Mouse (Mus musculus): ENCODE measurements around the gene Ggcx. TPM values are rescaled to one million over a fixed set of nuclear protein-coding genes. Genes with fewer than 3 reads are reported as not detected.

Ggcx gene
- polyA plus RNA-seq, 1 experiment from 2014 or later: 28.6 TPM

DNA sequence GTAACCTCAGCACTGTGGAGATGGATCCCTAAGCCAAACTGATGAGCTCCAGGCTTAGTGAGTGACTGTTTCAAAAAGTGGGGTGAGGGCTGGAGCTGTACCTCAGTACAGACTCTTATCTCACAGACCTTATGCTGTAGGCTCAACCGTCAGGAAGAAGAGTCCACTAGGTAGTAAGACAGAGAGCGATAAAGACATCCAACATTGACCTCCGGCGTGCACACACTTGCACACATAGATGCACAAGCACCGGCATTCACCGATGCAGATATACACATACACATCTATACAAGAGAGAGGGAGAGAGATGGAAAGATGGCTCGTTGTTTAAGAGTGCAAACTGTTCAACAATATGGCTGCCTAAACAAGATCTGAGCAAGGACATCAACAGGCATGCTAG is 30.2 kb upstream of the Ggcx start:
- H3K4me3 ChIP-seq (ENCODE audit: low read depth, low read length): no peak overlapping the region
- DNase-seq (ENCODE audit: low spot score) (no peak), ATAC-seq (no peak)
- H3K9ac ChIP-seq (replicated peaks; ENCODE audit: low read depth): no peak overlapping the region
- H3K4me1 ChIP-seq (ENCODE audit: insufficient read depth, low read depth, low read length): peaks cover 14% of the 10 kb centered on the region; the same call in 1 of the 2 replicates
- no peak overlapping the region for H3K27ac ChIP-seq (ENCODE audit: low read length)
- H3K4me2 ChIP-seq (replicated peaks; ENCODE audit: low read depth, low read length): no peak overlapping the region
- no peak for TF ChIP-seq EP300 (IDR thresholded peaks at IDR 0.05)
- no peak for TF ChIP-seq CTCF (IDR thresholded peaks at IDR 0.05)
- H3K36me3 ChIP-seq (ENCODE audit: insufficient read depth, low read length): peaks cover 9% of the 10 kb centered on the region; the same call in 1 of the 2 replicates
- 90% methylated on average over 7 of the region's 7 CpGs for WGBS
- H3K27me3 ChIP-seq (replicated peaks; ENCODE audit: insufficient read depth, low read length): no peaks in the 10 kb centered on the region
- H3K9me3 ChIP-seq (ENCODE audit: low read length): no peaks in the 10 kb centered on the region

DNA sequence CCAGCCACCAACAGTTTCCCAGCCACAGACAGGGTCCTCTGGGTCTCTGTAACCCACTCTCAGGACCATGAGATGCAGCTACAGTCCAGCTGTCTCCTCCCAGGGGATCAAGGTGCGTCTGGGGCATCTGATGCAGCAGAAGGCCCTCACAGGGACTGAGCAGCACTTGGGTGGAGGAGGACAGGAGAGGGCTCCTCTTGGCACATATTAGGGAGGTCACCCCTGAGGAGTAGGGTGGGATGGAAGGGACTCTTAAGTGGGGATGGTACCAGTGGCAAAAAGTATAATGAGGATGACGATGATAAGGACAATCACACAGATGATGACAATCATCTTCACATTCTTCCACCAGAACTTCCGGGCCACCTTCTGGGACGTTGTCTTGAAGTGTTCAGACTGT is 28.9 kb upstream of the Ggcx start:
- Histone ChIP-seq H3K9ac (replicated peaks; ENCODE audit: low read depth) (no peak overlapping the region), H3K36me3 (ENCODE audit: insufficient read depth, low read length) (peaks cover 9% of the 10 kb centered on the region; the same call in 1 of the 2 replicates), H3K27me3 (replicated peaks; ENCODE audit: insufficient read depth, low read length) (no peaks in the 10 kb centered on the region), H3K4me1 (ENCODE audit: insufficient read depth, low read depth, low read length) (peaks cover 16% of the 10 kb centered on the region; the same call in 1 of the 2 replicates), H3K4me2 (replicated peaks; ENCODE audit: low read depth, low read length) (no peak overlapping the region), H3K9me3 (ENCODE audit: low read length) (no peaks in the 10 kb centered on the region), H3K4me3 (ENCODE audit: low read depth, low read length) (no peak overlapping the region), H3K27ac (ENCODE audit: low read length) (no peak overlapping the region)
- ATAC-seq: no peak
- WGBS: 60% methylated on average over 4 of the region's 4 CpGs
- DNase-seq (ENCODE audit: low spot score): no peak
- TF ChIP-seq CTCF (IDR thresholded peaks at IDR 0.05): no peak
- no peak for TF ChIP-seq EP300 (IDR thresholded peaks at IDR 0.05)

DNA sequence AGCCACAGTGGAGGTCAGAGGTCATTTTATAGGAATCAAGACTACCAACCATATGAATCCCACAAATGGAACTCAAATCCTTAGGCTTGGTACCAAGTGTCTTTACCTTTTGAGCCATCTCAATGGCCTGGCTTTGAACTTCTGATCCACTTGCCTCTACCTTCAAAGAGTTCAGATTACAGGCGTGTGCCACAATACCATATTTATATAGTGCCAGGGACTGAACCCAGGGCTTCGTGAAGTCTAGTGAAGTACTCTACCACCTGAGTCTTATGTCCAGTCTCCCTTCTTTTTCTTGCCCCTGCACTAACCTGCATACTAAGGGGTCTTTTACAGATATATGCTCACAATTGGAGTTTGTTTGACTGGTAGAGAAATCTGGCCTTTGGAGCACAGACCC is 27.5 kb upstream of the Ggcx start:
- Histone ChIP-seq H3K4me3 (ENCODE audit: low read depth, low read length) (no peak overlapping the region), H3K9ac (replicated peaks; ENCODE audit: low read depth) (no peak overlapping the region), H3K36me3 (ENCODE audit: insufficient read depth, low read length) (peaks cover 9% of the 10 kb centered on the region; the same call in 1 of the 2 replicates), H3K27ac (ENCODE audit: low read length) (no peak overlapping the region), H3K4me1 (ENCODE audit: insufficient read depth, low read depth, low read length) (peaks cover 16% of the 10 kb centered on the region; the same call in 1 of the 2 replicates), H3K27me3 (replicated peaks; ENCODE audit: insufficient read depth, low read length) (no peaks in the 10 kb centered on the region), H3K9me3 (ENCODE audit: low read length) (no peaks in the 10 kb centered on the region), H3K4me2 (replicated peaks; ENCODE audit: low read depth, low read length) (no peak overlapping the region)
- no peak for ATAC-seq
- TF ChIP-seq EP300 (IDR thresholded peaks at IDR 0.05) (no peak), CTCF (IDR thresholded peaks at IDR 0.05) (no peak)
- DNase-seq (ENCODE audit: low spot score): no peak
- WGBS: 86% methylated on average over 2 of the region's 2 CpGs

DNA sequence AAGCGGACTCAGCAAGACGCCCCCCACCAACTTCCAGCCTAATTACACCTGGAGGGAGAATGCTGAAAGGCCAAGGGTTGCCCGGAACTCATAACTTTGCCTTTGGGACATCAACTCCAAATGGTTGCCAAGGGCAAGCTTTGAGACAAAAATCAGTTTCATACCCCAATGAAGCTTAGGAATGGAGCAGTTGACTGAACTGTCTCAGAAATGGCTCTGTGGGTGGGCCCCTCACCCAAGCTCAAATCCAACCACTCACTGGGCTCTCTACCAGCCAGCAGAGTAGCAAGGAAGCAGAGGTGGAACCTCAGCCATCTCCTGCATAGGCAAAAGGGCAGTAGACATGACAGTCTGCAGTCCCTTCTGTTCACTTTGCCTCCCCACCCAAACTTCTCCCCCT is 26.3 kb upstream of the Ggcx start:
- WGBS: 89% methylated on average over 3 of the region's 3 CpGs
- no peak overlapping the region for H3K9ac ChIP-seq (replicated peaks; ENCODE audit: low read depth)
- TF ChIP-seq EP300 (IDR thresholded peaks at IDR 0.05): no peak
- no peak for TF ChIP-seq CTCF (IDR thresholded peaks at IDR 0.05)
- no peak for ATAC-seq
- no peak for DNase-seq (ENCODE audit: low spot score)
- no peaks in the 10 kb centered on the region for H3K27me3 ChIP-seq (replicated peaks; ENCODE audit: insufficient read depth, low read length)
- peaks cover 16% of the 10 kb centered on the region; the same call in 1 of the 2 replicates for H3K4me1 ChIP-seq (ENCODE audit: insufficient read depth, low read depth, low read length)
- H3K36me3 ChIP-seq (ENCODE audit: insufficient read depth, low read length): peaks cover 9% of the 10 kb centered on the region; the same call in 1 of the 2 replicates
- no peaks in the 10 kb centered on the region for H3K9me3 ChIP-seq (ENCODE audit: low read length)
- H3K4me2 ChIP-seq (replicated peaks; ENCODE audit: low read depth, low read length): peak overlapping the region; percentile 61
- H3K4me3 ChIP-seq (ENCODE audit: low read depth, low read length): no peak overlapping the region
- no peak overlapping the region for H3K27ac ChIP-seq (ENCODE audit: low read length)

DNA sequence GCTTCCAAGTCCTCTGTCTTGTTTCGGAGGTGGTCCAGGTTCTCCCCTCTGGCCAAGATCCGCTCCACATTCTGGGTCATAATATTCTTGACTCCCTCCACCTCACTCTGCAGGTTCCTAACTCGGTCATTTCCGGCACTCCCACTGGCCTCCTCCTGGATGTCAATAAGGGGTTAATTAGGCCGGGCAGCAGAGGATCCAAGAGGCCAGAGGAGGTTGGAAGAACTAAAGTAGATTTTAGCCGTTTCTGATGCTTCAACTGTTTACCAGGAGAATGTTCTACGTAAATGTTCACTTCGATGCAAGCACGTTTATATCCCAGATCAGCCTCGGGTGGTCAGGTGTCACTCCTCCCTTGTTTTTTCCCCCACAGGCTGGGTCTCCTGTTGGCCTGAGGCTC is 25.8 kb upstream of the Ggcx start:
- peak; percentile 4 for DNase-seq (ENCODE audit: low spot score)
- no peak for ATAC-seq
- no peaks in the 10 kb centered on the region for H3K9me3 ChIP-seq (ENCODE audit: low read length)
- TF ChIP-seq CTCF (IDR thresholded peaks at IDR 0.05) (no peak), EP300 (IDR thresholded peaks at IDR 0.05) (no peak)
- H3K9ac ChIP-seq (replicated peaks; ENCODE audit: low read depth): no peak overlapping the region
- peaks cover 16% of the 10 kb centered on the region; the same call in 1 of the 2 replicates for H3K4me1 ChIP-seq (ENCODE audit: insufficient read depth, low read depth, low read length)
- H3K4me3 ChIP-seq (ENCODE audit: low read depth, low read length): 0 out of 2 replicates have a peak overlapping the region, but pooled peaks have one; percentile 54
- H3K4me2 ChIP-seq (replicated peaks; ENCODE audit: low read depth, low read length): peak overlapping the region; percentile 61
- H3K36me3 ChIP-seq (ENCODE audit: insufficient read depth, low read length): peaks cover 9% of the 10 kb centered on the region; the same call in 1 of the 2 replicates
- 61% methylated on average over 10 of the region's 10 CpGs for WGBS
- H3K27ac ChIP-seq (ENCODE audit: low read length): peak overlapping the region; percentile 99
- H3K27me3 ChIP-seq (replicated peaks; ENCODE audit: insufficient read depth, low read length): no peaks in the 10 kb centered on the region

DNA sequence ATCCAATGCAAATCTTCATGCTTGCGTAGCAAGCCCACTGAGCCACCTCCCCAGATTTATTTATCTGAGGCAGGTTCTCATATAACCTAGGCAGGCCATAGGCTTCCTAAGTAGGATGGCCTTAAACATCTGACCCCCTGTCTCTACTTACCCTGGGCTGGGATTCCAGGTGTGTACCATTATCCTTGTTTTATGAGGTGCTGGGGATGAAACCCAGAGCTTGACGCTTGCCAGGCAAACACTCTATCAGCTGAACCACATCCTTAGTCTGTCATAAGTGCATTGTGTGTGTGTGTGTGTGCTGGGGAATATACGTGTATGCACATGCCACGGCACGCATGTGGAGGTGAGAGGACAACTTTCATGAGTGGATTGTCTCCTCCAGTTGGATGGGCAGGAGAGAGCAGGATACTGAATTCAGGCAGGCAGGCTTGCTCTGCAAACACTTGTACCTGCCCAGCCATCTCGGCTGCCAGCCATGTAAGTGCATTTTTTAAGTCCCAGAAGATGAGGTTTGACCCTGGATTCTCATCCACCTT is 25.2 kb upstream of the Ggcx start:
- Histone ChIP-seq H3K9ac (replicated peaks; ENCODE audit: low read depth) (peak overlapping the region; percentile 90; the same call in 1 of the 2 replicates), H3K4me2 (replicated peaks; ENCODE audit: low read depth, low read length) (peak overlapping the region; percentile 61)

More for the DNA sequence above, 25.2 kb upstream of the Ggcx start:
- ATAC-seq (no peak), DNase-seq (ENCODE audit: low spot score) (peak; percentile 4)
- H3K27me3 ChIP-seq (replicated peaks; ENCODE audit: insufficient read depth, low read length): no peaks in the 10 kb centered on the region
- 54% methylated on average over 6 of the region's 6 CpGs for WGBS
- H3K4me3 ChIP-seq (ENCODE audit: low read depth, low read length): peak overlapping the region; percentile 54
- no peaks in the 10 kb centered on the region for H3K9me3 ChIP-seq (ENCODE audit: low read length)
- peak overlapping the region; percentile 99 for H3K27ac ChIP-seq (ENCODE audit: low read length)
- no peak for TF ChIP-seq CTCF (IDR thresholded peaks at IDR 0.05)
- no peak for TF ChIP-seq EP300 (IDR thresholded peaks at IDR 0.05)
- H3K4me1 ChIP-seq (ENCODE audit: insufficient read depth, low read depth, low read length): peaks cover 16% of the 10 kb centered on the region; the same call in 1 of the 2 replicates
- peaks cover 9% of the 10 kb centered on the region; the same call in 1 of the 2 replicates for H3K36me3 ChIP-seq (ENCODE audit: insufficient read depth, low read length)
